Mouse (Mus musculus) right cerebral cortex, postnatal 14 days (tissue): ENCODE results near the gene Fam205c.

Source experiments
- DNase-seq: peaks from one replicate; pipeline ENCODE4 v3.0.0; 2022

Gene Fam205c

GRCm38 (mm10) chr4:42874134-42874533 is at the start of gene Fam205c:
Gene Fam205c (minus strand): TSS chr4:42874234.
- DNase-seq: no peak

GRCm38 (mm10) chr4:42922461-42922860 is 48.4 kb upstream of the Fam205c start:
- DNase-seq: no peak

GRCm38 (mm10) chr4:42922056-42922455 is 48.0 kb upstream of the Fam205c start:
- no peak for DNase-seq

- DNase-seq: no peak
Measured at GRCm38 (mm10) chr4:42921536-42921935, 47.5 kb upstream of the Fam205c start.

GRCm38 (mm10) chr4:42920726-42921125 is 46.7 kb upstream of the Fam205c start:
- no peak for DNase-seq

- DNase-seq: no peak
Measured at GRCm38 (mm10) chr4:42917402-42917774, 43.4 kb upstream of the Fam205c start.

- peak; percentile 62 for DNase-seq
Measured at GRCm38 (mm10) chr4:42916617-42917401, 42.8 kb upstream of the Fam205c start, which contains the start of gene Phf24. Gene Phf24 (plus strand): TSS chr4:42916660.

GRCm38 (mm10) chr4:42915966-42916365 is 41.9 kb upstream of the Fam205c start:
- no peak for DNase-seq

- DNase-seq: no peak
Measured at GRCm38 (mm10) chr4:42915311-42915710, 41.3 kb upstream of the Fam205c start.

- DNase-seq: no peak
Measured at GRCm38 (mm10) chr4:42913391-42913790, 39.4 kb upstream of the Fam205c start.

- DNase-seq: no peak
Measured at GRCm38 (mm10) chr4:42904966-42905365, 30.9 kb upstream of the Fam205c start.

GRCm38 (mm10) chr4:42904523-42904922 is 30.5 kb upstream of the Fam205c start:
- no peak for DNase-seq

- DNase-seq: no peak
Measured at GRCm38 (mm10) chr4:42903942-42904341, 29.9 kb upstream of the Fam205c start.

- no peak for DNase-seq
Measured at GRCm38 (mm10) chr4:42902730-42903129, 28.7 kb upstream of the Fam205c start.

- DNase-seq: peak; percentile 60
Measured at GRCm38 (mm10) chr4:42902174-42902573, 28.1 kb upstream of the Fam205c start.

GRCm38 (mm10) chr4:42900878-42901277 is 26.8 kb upstream of the Fam205c start:
- peak; percentile 40 for DNase-seq

- DNase-seq: no peak
Measured at GRCm38 (mm10) chr4:42898914-42899313, 24.9 kb upstream of the Fam205c start.

GRCm38 (mm10) chr4:42895118-42895517 is 21.1 kb upstream of the Fam205c start:
- DNase-seq: no peak

GRCm38 (mm10) chr4:42891176-42891575 is 17.1 kb upstream of the Fam205c start:
- no peak for DNase-seq

GRCm38 (mm10) chr4:42888806-42889205 is 14.8 kb upstream of the Fam205c start:
- no peak for DNase-seq

- DNase-seq: no peak
Measured at GRCm38 (mm10) chr4:42886926-42887325, 12.9 kb upstream of the Fam205c start.

GRCm38 (mm10) chr4:42880677-42880948 is 6.6 kb upstream of the Fam205c start:
- no peak for DNase-seq

GRCm38 (mm10) chr4:42879829-42880676 is 6.0 kb upstream of the Fam205c start:
- no peak for DNase-seq

- DNase-seq: no peak
Measured at GRCm38 (mm10) chr4:42877657-42878056, 3.6 kb upstream of the Fam205c start.
